Mouse (Mus musculus) stomach, adult 2 months (tissue): ENCODE data around the gene Cd72. TPM values are rescaled to one million over a fixed set of nuclear protein-coding genes. Genes with fewer than 3 reads are reported as not detected.

ENCODE experiments used
- polyA plus RNA-seq: library from polyadenylated mRNA; depleted of rRNA; stranded (reverse); fragments of >200 nt; gene quantifications from 2 replicates; pipeline ENCODE4 v1.2.3, GENCODE M21; 2012; rRNA removed

Gene Cd72
- 0.48 and 1.2 TPM in 2 replicates for polyA plus RNA-seq

GRCm38 (mm10) chr4:43454041-43454836, at the start of gene Cd72:
Cd72 (minus strand) TSS chr4:43454628.

GRCm38 (mm10) chr4:43499407-43500333, 45.2 kb upstream of the Cd72 start, which contains the start of gene Arhgef39:
Arhgef39 (minus strand) TSS chr4:43499695.

GRCm38 (mm10) chr4:43492821-43493185, 38.4 kb upstream of the Cd72 start, which contains the start of gene Ccdc107:
Ccdc107 (plus strand) TSS chr4:43492900.

GRCm38 (mm10) chr4:43483535-43484091, 29.2 kb upstream of the Cd72 start, which contains the start of gene Sit1:
Sit1 (minus strand) TSS chr4:43483734.

GRCm38 (mm10) chr4:43441639-43442038, 12.8 kb downstream of the Cd72 start, which contains the start of gene Tesk1:
Tesk1 (plus strand) TSS chr4:43441939.

GRCm38 (mm10) chr4:43428946-43429345, 25.5 kb downstream of the Cd72 start, which contains the start of gene Fam166b:
Fam166b (minus strand) TSS chr4:43429134.

Other genes with a start within 250 kb of the Cd72 start
- gene Atp8b5, start 187.5 kb downstream of the Cd72 start, polyA plus RNA-seq, result 0.02 and 0.19 TPM in 2 replicates
- 15.3 and 18.5 TPM in 2 replicates for gene Rusc2, start 72.6 kb downstream of the Cd72 start, polyA plus RNA-seq
- gene Fam166b, start 25.5 kb downstream of the Cd72 start, polyA plus RNA-seq, result 0.10 and 0.21 TPM in 2 replicates
- gene Tesk1, start 12.7 kb downstream of the Cd72 start, polyA plus RNA-seq, result 44.6 and 55.4 TPM in 2 replicates
- gene Sit1, start 29.1 kb upstream of the Cd72 start, polyA plus RNA-seq, result not detected in 2 replicates
- gene Ccdc107, start 38.3 kb upstream of the Cd72 start, polyA plus RNA-seq, result 230 and 568 TPM in 2 replicates
- 17.0 and 20.2 TPM in 2 replicates for gene Arhgef39, start 45.1 kb upstream of the Cd72 start, polyA plus RNA-seq
- 129 and 141 TPM in 2 replicates for gene Car9, start 52.3 kb upstream of the Cd72 start, polyA plus RNA-seq
- 135 and 141 TPM in 2 replicates for gene Tpm2, start 69.1 kb upstream of the Cd72 start, polyA plus RNA-seq
- gene Creb3, start 107.7 kb upstream of the Cd72 start, polyA plus RNA-seq, result 81.6 and 105 TPM in 2 replicates
- 39.2 and 40.8 TPM in 2 replicates for gene Tln1, start 108.1 kb upstream of the Cd72 start, polyA plus RNA-seq
- 22.1 and 23.2 TPM in 2 replicates for gene Rgp1, start 124.1 kb upstream of the Cd72 start, polyA plus RNA-seq
- 8.4 and 9.4 TPM in 2 replicates for gene Gba2, start 124.2 kb upstream of the Cd72 start, polyA plus RNA-seq
- not detected in 2 replicates for gene Msmp, start 129.9 kb upstream of the Cd72 start, polyA plus RNA-seq
- 7.3 and 12.5 TPM in 2 replicates for gene Npr2, start 177.3 kb upstream of the Cd72 start, polyA plus RNA-seq
- 0.19 and 0.75 TPM in 2 replicates for gene Spag8, start 199.0 kb upstream of the Cd72 start, polyA plus RNA-seq
- 43.0 and 58.4 TPM in 2 replicates for gene Hint2, start 201.8 kb upstream of the Cd72 start, polyA plus RNA-seq
- gene Tmem8b, start 214.3 kb upstream of the Cd72 start, polyA plus RNA-seq, result 5.1 and 5.4 TPM in 2 replicates
- gene Fam221b, start 214.5 kb upstream of the Cd72 start, polyA plus RNA-seq, result 0.08 TPM in 1 of 2 replicates, not detected in the other
- not detected in 2 replicates for gene Olfr70, start 246.2 kb upstream of the Cd72 start, polyA plus RNA-seq